Mouse (Mus musculus) thymus, postnatal 14 days (tissue): ENCODE results near the gene Ube2z.
A peak's percentile ranks its signal among the peaks of the same experiment; 100 is the strongest.

Experiments
- DNase-seq: peaks from one replicate; pipeline ENCODE4 v3.0.0; 2021

Ube2z gene

DNA sequence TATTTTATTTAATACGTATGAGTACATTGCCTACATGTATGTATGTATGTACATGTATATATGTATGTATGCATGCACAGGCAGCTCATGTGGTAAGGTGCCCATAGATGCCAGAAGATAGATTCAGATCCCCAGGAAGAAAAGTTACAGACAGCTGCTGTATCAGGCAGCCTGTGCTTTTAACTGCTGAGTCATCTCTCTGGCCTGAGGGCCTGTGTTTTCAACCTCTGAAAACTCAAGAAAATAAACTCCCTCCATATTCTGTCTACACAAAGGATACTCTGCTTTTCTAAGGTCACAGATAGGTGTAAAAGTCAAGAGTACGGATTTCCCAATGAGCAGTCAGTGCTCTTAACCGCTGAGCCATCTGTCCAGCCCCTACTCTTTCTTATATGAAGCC, 14.3 kb downstream of the Ube2z start:
- DNase-seq = no peak

DNA sequence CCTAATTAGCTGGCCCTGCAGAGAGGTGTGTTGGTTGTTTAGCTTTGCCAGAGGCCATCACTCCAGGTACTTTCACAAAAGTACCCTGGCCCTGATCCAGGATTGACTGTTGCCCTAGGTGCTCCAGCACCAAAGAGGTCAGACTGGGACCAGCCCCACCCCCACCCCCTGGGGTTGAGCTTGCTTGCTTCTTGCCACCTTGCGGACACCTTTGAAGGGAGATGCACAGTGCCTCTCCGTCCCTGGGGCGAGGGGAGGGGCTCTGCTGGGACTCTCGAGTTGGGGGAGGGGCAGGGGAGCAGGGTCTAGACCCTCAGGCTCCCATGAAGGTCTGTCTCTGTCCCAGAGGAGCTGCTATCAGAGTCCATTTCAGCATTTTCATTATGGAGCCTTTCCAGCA, 15.2 kb downstream of the Ube2z start:
- DNase-seq = no peak

DNA sequence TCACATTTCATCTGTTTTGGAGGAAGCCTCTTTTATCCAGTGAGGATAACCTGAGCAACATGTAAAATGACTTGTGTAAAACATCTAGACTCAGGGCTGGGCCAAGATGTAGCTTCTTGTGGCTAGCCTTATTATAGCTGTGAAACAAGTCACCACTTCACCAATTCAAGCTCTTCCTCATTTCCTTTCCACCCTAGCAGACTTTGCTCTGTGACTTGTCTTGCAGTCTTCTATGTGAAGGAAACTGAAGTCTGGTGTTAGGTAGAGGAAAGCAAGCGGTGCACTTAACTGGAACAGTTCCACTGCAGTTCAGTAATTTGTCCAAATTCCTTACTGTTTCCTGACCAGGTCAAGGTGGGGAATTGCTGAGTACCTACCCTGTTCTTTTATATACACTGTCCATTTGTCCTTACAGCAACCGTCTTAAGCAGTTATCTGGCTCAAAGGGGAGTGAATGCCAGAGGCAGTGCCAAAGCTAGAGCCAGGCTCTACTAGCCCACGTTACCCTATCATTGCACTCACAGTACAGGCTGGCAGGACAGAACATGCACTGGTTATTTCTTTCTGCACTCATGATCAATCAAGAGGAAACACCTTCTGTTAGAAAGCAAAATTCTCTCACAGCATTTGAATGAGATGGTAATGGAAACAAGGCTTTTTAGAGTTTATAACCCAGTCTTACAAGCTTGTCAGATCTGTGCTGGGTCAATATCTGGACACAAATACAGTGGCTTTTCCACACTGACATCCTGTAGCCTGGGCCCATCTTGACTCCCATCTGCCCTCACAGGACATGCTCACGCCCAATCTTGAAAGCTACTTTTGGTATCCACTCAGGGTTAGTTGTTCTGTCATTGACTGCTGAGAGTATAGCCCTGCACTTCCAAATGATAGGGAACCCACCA, 17.5 kb downstream of the Ube2z start:
- no peak for DNase-seq

DNA sequence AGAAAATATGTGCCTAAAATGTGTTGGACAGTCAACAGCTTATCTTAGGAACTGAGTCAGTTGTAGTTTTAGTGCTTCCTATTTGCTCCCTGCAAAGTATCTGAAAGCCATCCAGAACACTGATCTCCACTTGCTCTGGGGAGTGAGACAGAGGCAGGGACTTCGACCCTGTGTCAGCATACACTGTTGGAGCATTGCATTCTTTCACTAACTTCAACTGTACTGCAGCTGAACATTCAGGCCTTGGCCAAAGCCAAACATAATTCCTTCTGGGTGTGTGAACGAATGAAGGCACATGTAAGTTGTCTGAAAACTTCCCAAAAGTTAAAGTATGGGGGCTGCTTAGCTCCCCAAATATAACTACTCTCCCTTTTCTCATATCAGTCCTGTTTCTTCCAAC, 18.4 kb downstream of the Ube2z start:
- no peak for DNase-seq

DNA sequence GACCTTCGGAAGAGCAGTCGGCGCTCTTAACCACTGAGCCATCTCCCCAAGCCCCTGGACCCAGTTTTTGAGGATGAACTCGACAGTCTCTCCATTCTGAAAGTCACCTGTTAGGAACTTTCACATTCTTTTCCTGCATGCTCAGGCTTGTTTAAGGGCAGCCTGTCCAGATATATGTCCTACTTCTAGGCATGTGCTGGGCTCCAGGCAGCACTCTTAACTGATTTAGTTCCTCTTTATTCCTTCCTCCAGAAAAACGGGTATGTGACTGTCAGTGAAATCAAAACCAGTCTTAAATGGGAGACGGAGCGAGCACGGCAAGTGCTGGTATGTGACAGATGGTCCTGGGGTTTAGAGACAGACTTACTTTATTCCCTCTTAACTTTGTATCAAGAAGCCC, 19.2 kb downstream of the Ube2z start:
- DNase-seq = no peak

DNA sequence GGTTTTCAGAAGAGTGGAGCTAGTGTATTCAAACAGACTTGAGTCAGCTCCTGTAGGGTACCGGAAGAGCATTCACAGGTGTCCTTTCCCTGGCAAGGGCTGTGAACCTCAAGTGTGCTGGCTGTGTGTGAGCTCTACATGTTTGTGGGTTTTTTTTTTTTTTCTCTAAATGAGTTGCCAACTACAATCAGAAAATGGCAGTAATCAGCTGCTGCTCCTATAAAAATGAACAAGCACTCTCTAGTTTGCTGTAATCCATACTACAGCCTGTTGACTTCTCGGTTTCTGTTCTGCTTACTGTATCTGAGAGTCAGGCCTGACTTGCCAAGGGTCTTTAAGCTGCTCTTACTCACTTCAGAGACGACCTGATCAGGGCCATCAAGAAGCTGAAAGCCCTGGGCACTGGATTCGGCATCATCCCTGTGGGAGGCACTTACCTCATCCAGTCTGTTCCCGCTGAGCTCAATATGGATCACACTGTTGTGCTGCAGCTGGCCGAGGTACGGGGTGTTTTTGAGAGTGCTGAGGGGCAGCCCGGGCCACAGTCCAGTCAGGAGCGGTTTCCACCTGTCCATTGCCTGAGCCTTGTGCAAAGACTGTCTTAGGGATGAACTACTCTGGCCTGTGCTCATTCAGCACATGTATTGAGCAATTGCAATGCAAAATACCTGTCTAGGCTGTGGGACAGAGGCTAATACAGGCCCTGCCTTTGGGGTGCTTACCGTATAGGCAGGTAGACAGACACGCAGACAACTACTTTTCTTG, 20.2 kb downstream of the Ube2z start:
- DNase-seq = no peak

DNA sequence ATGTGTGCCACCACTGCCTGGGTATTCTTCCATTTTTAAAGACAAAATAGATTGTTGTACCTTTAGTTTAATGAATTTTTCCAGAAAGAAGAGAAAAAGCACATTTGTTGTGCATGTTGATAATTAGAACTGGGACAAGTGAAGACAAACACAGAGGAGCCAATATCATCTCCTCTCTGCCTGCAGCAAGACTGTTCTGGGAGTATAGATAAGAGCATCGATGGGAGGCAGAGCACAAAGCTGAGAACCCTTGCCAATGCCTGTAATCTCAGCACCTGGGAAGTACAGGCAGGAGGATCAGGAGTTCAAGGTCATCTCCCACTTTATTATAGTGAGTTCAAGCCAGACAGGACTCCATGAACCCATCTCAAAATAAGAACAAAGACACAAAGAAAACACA, 26.6 kb downstream of the Ube2z start:
- no peak for DNase-seq

DNA sequence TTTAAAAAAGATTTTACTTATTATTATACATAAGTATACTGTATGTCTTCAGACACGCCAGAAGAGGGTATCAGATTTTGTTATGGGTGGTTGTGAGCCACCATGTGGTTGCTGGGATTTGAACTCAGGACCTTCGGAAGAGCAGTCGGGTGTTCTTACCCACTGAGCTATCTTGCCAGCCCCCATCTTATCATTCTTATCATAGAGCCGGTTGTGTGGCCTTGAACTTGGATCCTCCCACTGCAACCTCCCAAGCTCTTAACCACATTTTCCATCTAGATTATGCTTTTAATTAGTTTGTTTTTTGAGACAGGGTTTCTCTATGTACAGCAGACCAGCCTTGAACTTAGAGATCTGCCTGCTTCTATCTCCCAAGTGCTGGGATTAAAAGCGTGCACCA, 27.7 kb downstream of the Ube2z start:
- no peak for DNase-seq

DNA sequence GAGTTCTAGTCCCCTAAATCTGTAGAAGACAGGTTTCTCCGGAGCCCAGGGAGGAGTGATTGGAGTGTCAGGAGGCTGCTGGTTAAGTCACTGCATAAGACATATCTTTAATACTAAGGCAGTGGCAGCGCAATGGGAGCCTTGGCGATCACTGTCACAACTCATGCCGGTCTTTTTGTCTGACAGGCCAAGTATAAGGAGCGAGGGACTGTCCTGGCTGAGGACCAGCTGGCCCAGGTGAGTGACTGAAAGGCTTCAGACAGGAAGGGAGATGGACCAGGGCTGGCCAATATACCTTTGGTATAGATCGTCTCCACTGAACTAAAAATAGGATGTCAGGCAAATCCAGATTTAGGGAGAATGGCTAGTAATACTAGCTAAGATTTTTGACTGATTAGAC, 30.1 kb downstream of the Ube2z start:
- DNase-seq = no peak

DNA sequence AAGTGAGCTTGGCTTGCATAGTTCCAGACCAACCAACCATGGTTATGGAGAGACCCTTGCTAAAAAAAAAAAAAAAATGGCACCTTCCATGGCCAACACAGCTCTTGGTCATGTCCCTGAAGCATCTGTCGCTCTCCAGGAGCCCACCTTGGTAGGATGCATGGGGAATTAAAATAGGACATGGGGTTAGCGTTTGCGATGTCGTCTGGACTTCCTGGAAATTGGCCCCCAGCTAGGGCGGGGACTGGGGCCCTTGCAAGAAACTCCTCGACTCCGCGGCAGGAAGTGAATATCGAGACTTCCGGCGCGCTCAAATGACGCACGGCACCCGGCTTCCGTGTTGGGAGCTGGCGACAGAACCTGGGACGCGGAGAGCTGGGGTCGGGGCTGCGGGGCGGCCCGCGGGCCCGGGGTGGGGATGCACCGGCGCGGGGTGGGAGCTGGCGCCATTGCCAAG, 30.6 kb downstream of the Ube2z start, which contains the start of gene Snf8:
Gene Snf8, plus strand, starts transcription at position 290 of the 457 bp plus-strand sequence.
- DNase-seq = peak; percentile 96

DNA sequence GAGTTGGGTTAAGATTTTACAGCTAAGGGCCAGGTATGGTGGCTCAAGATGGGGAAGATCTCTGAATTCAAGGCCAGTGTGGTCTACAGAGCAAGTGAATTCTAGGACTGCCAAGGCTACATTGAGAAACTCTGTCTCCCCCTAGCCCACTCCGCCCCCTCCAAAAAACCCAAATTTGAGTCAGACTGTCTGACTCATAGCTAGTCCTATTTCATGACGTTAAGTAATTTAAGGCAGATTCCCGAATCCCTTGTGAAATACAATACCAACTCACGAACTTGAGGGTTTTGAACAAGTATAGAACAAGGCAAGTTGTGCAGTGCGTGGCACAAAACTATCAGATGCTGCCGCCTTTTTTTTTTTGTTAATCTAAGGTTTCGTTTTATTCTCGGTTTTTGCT, 31.1 kb downstream of the Ube2z start:
- DNase-seq = no peak

DNA sequence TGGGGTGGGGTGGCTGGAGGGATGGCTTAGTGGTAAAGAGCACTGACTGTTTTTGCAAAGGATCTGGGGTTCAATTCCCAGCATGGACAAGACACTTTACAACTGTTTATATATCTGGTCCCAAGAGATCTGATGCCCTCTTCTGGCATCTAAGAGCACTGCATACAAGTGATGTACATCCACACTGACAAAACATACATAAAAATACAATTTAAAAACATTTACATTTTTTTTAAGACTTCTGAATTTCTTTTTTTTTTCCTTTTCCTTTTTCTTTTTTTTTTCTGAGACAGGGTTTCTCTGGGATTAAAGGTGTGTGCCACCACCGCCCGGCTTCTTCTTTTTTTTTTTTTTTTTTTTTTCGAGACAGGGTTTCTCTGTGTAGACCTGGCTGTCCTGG, 31.9 kb downstream of the Ube2z start:
- no peak for DNase-seq

DNA sequence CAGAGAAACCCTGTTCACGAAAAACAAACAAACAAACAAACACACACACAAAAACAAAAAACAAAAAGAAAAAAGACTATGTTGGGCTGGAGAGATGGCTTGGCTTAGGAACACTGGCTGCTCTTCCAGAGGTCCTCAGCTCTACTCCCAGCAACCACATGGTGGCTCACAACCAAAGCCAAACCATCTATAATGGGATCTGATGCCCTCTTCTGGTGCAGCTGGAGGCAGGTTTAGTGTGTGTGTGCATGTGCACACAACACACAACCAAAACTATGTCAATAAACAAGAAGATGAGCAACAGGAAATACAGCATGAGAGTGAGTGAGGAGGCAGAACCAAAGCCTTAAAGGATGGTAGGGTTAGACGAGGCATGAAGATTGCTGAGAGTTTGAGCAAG, 33.5 kb downstream of the Ube2z start:
- no peak for DNase-seq

DNA sequence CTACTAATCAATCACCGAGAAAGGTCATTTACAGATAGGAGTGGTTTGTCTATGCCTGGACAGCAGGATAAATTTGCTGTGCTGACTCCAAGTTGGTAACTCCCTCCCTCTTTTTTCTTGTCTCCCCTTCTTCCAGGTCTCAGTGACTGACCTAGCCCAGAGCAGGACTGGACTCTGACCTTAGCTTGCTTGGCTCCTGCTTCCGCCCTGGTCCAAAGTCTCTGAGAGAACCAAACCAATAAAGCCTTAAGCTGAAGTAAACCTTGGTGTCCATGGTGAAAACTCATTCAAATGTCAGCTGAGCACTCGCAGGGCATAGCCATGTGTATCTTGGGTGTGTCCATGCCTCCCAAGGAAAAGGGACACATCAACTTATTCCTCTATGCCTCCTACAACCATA, 34.6 kb downstream of the Ube2z start:
- DNase-seq = no peak

DNA sequence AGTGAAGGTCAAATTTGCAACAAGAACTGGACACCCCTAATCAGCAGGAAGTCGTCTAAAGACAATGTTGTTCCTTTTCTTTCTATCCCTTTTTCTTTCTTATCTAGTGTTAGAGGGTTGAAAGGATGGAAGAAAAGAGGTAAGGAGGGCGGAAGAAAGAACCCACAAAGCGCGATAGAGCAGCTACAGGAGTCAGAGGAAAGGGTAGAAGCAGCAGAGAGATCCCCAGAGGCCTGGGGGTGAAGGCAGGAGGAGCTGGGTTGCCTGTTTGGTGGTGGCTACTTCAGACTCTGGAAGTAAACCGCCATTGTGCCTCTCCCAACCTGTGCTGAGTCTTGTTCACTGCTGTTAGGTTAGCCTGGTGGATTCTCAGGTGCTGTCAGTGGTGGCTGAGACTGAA, 37.1 kb downstream of the Ube2z start:
- DNase-seq = no peak

DNA sequence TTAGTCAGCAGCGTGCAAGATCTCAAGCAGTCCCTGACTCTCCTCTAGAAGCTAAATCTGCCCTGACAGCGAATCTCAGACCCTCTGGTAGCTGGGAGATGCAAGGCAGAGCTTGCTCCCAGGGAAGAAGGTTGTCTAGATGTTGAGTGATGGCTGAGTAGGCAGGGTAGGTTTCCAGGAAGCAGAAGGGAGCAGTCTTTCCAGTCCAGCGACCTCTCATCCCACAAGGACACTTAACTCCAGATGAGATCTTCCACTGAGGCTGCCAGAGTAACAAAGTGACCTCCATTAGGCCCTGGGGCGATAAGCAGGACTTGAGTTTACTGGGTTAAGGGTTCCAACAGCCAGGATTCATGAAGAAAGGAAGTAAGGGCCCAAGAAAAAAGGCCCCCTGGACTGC, 44.6 kb downstream of the Ube2z start:
- DNase-seq = no peak

DNA sequence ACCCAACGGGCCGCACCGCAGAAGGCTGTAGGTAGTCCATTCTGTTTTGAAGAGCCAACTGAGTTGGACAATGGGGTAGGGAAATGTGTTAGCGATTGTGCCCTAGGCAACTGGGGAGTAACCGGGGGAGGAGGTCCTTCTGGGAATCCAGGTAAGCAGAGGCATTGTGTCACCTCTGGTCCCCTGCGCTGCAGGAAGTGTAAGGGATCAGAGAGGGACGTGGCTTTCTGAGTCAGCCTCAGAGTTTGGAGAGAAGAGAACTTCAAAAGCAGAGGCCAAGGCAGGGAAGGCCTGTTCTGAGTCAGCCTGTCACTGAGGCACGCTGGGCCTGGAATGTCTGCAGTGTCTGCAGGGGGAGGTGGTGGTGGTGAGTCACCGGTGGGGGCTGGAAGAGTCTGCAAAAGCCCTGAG, 47.2 kb downstream of the Ube2z start:
- DNase-seq = no peak

DNA sequence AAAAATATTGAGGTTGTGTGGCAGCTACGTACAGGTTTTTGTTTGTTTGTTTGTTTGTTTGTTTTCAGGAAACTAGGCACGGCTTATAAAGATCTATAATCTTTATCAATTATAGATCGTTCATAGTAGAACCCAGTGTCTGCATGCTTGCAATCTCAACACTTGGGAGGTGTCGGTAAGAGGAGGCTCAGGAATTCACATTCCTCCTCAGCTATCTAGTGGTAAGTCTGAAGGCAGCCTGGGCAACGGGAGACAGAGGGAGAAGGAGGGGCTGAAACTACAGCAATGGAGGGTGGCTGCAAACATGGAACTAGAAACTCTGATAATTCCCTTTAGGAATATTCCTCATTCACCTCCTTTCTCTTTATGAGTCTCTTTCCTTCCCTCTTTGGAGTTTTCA, 49.8 kb downstream of the Ube2z start:
- DNase-seq = no peak

DNA sequence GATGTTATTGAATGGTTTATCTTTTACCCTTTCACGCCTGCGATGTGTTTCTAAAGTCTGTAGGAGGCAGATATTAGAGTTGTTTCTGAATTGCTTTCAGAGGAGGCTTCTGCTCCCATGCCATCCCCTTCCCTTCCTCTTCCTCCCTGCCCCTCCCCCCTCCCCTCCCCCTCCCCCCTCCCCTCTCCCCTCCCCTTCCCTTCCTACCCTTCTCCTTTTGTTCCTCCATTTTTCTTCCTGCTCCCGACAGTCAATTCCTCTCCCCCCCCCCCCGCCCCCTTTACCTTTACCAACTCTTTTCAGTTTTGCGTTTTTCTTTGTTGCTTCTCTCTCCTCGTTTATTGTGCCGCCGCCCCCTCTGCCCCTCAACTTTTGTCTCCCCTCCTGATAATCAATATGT, 53.2 kb downstream of the Ube2z start:
- DNase-seq = no peak

DNA sequence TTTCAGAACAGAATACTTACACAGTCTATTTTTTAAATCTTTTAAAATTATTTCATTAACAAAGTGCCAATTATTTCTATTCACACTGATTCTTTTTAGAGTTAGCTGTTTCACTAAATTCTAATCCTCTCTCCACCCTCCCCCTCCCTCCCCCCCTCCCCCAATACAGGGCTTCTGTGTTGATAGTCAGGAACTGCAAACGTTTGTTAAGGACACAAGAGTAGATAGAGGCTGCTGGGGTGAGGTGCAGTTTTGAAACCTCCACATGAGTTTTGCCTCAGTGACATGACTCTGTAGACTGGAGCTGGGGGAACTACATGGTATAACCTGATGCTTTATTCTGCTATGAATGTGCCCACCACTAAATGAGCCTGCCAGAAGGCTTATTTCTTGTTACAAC, 56.4 kb downstream of the Ube2z start:
- no peak for DNase-seq

DNA sequence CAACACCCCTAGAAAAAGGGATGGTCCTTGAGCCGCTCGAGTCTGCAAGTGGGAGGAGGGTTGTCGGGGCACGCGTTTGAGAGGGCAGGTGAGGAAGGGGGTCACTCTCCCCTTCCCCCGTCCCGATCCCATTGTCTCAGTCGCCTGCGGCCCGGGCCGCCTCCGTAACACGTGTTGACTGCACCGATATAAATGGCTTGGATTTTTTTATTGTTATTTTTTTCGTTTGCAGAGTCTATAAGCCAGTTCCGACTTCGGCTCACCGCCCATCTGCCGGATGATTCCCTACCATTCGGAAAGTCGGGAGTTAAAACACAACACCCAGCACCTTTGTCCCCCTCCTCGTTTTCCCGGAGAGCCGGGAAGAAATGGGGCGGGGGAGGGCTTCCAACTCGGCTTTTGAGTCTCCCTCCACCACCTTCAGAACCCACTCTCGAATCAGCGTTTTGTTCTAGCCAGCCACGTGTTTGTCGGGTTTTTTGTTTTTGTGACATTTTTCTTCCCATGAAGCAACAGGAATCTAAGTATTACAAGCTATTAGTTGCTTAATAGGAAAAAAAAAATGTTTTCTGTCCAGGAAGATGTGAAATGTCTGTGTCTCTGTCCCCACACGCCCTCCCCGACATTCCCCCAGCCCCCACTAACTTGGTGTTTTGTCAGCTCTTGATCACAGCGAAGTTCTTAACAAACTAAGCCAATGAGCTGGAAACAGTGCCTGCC, 57.5 kb downstream of the Ube2z start:
- DNase-seq = no peak

DNA sequence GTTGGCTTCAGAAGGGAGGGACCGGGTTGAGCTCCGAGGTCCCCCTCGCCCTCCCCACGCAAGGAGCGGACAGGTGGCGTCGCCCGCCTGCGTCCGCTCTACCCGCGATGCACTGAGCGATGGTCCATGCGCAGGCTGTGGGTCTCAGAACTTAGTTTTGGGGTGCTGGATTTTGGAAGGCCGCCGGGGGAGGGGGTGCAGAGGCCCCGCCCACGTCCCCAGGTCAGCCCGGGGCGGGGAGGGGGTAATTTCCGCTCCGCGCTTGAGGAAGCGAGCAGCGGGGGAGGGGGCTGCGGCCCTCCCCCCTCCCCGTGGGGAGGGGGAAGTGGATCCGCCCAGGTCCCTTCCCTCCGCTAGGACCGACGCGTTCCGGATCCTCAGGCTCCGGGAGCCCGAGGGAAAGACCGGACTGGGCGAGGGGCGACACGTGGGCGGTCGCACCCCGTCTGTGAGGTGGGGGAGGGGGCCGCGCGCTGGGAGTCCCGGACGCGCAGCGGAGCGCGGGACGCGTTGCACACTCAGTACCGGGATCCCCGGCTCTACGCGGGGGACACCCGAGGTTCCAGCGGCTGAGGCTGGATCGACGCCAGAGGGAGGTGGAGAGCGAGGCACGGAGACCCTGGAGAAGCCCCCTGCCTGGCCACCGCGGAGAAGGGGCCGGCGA, 58.2 kb downstream of the Ube2z start:
- peak; percentile 43 for DNase-seq

DNA sequence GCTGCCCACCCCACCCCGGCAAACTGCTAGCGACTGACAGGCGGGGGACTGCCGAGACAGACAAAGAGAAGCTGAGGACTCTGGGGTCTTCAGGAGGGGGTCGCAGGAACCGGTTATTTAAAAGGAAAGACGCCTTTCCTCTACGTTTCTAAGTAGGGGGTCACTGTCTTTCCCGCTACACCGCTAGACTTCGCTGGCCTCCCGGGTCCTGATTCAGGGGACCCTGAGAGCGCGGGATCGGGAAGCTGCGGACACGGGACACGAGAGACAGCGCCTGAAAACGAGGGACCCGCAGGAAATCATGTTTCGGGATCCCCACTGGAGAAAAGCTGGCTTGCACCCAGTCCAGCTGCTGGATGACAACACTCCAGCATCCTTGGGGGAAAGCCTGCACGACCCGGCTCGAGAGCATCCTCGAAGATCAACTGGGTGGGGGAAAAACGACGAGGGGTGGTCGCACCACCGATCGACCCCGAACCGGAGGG, 58.8 kb downstream of the Ube2z start:
- DNase-seq = no peak
